Mouse (Mus musculus) cortical plate, adult 2 months (tissue): ENCODE data around the gene Camta2.

Source experiments
- CTCF ChIP-seq: fragments of 200-500 bp; IDR thresholded peaks from 2 replicates; pipeline ENCODE4 v1.5.1; 2011; ENCODE audit warnings: mild to moderate bottlenecking, control low read depth, low read length; ENCODE audit not compliant: insufficient read depth; ENCODE audit errors: extremely low read depth
- POLR2A ChIP-seq: fragments of 200-500 bp; IDR thresholded peaks from 2 replicates; pipeline ENCODE4 v1.6.1; 2011; ENCODE audit warnings: mild to moderate bottlenecking, low read length, control low read depth; ENCODE audit not compliant: insufficient read depth; ENCODE audit errors: extremely low read depth

DNA sequence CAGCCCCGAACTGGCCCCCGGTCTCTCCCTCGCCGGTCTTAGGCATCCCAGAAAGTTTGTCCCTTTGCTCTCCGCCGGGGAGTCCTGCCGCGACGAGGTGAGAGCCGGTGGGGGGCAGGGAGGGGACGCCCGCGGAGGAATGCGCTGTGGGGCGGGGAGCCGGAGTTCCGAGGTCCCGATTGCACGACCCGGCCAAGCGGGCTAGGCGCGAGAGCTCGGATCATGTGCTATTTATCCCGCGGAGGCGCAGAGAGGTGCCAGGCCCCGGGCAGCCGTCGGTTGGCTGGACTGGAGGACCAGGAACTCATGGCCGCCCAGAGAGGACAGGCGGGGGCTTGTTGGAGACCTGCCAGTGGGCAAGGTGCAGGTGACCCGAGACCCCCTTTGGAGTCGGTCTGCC, 12.7 kb upstream of the Camta2 start:
- TF ChIP-seq POLR2A (no peak), CTCF (no peak)
